Mouse (Mus musculus) midbrain, embryonic 15.5 days (tissue): Measurements from ENCODE around the gene P2rx5. TPM values are rescaled to one million over a fixed set of nuclear protein-coding genes. Genes with fewer than 3 reads are reported as not detected.

Experiments
- ATAC-seq: fragments of 200-750 bp; cut with Nextera tagmentation; replicated peaks from 2 replicates; pipeline ENCODE4 v1.8.0; 2017; ENCODE audit warnings: moderate TSS enrichment
- H3K27ac ChIP-seq: fragments of 300-500 bp; sonication (generic); 2 replicates; pipeline ENCODE4 v1.5.1; 2015; ENCODE audit warnings: mild to moderate bottlenecking, inconsistent platforms
- H3K27me3 ChIP-seq: fragments of 300-500 bp; sonication (generic); replicated peaks from 2 replicates; pipeline ENCODE4 v1.6.1; 2015; ENCODE audit warnings: inconsistent platforms
- H3K36me3 ChIP-seq: fragments of 300-500 bp; sonication (generic); replicated peaks from 2 replicates; pipeline ENCODE4 v1.6.1; 2015; ENCODE audit warnings: inconsistent platforms
- H3K4me1 ChIP-seq: fragments of 300-500 bp; sonication (generic); 2 replicates; pipeline ENCODE4 v1.6.1; 2015; ENCODE audit warnings: inconsistent platforms
- H3K4me2 ChIP-seq: fragments of 300-500 bp; sonication (generic); 2 replicates; pipeline ENCODE4 v1.6.1; 2015; ENCODE audit warnings: inconsistent platforms, mild to moderate bottlenecking, moderate library complexity
- H3K4me3 ChIP-seq: fragments of 300-500 bp; sonication (generic); 2 replicates; pipeline ENCODE4 v1.5.1; 2015; ENCODE audit warnings: mild to moderate bottlenecking, inconsistent platforms
- H3K9ac ChIP-seq: fragments of 300-500 bp; sonication (generic); 2 replicates; pipeline ENCODE4 v1.6.1; 2015; ENCODE audit warnings: mild to moderate bottlenecking, inconsistent platforms
- H3K9me3 ChIP-seq: fragments of 300-500 bp; sonication (generic); 2 replicates; pipeline ENCODE4 v1.6.1; 2016; ENCODE audit warnings: inconsistent platforms
- WGBS: fragments of 180-500 bp; shearing (Covaris S2); methylation state at CpG from one replicate; pipeline ENCODE4 v1.1.7; 2015; ENCODE audit warnings: mixed read lengths; 5-methylcytosine and 5-hydroxymethylcytosine counted together
- polyA plus RNA-seq: library from polyadenylated mRNA; unstranded; fragments of >200 nt; fragmentation: Nextera tagmentation; extraction: Ambion mirVana; gene quantifications from 2 replicates; pipeline ENCODE4 v1.2.1, GENCODE M21; 2015

Gene P2rx5
- polyA plus RNA-seq, 1 experiment from 2014 or later, result 0.40 TPM

DNA sequence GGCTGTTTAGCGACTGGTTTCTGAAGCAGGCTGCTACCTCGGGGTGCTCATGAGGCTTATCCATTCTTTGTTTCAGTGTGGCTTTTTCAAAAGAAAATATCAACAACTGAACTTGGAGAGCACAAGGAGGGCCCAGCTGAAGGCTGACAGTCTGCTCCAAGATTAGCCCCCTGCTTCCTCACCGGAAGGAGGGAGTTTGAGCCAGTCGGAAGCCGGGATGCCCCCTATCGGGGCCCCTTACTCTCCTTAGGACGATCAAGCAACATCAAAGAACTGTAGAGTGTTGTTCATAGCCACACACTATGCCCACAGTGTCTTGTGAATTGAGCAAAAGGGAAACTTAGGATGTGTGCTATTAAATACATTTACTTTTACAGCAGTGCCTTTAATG lies 13.3 kb upstream of the P2rx5 start:
- Histone ChIP-seq H3K36me3 (no peaks in the 10 kb centered on the region), H3K9ac (no peak overlapping the region), H3K4me1 (no peaks in the 10 kb centered on the region), H3K9me3 (no peaks in the 10 kb centered on the region), H3K4me3 (no peak overlapping the region), H3K27ac (no peak overlapping the region), H3K4me2 (no peak overlapping the region), H3K27me3 (no peaks in the 10 kb centered on the region)
- no peak for ATAC-seq
- WGBS, result 61% methylated on average over 7 of the region's 7 CpGs

DNA sequence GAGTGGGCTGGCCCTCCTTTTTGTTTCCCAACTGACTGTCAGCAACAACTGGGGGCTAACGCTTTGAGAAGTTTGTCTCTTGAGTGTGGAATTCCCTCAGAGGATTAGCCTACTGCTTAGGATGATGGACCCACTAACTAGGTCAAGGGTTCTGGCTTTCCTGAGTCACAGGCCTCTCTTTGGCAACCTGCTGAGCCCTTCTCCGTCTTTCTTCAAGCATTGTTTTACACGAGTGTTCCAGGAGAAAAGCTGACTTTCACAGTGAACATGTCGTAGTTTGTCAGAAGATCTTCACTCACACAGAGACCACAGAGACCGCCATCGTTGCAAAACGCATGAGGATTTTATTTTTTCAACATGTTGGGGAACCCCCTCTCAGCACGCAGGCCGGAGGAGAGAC lies 12.0 kb upstream of the P2rx5 start:
- Histone ChIP-seq H3K27me3 (no peaks in the 10 kb centered on the region), H3K9ac (no peak overlapping the region), H3K4me3 (no peak overlapping the region), H3K27ac (no peak overlapping the region), H3K4me1 (no peaks in the 10 kb centered on the region), H3K4me2 (no peak overlapping the region), H3K36me3 (no peaks in the 10 kb centered on the region), H3K9me3 (no peaks in the 10 kb centered on the region)
- 70% methylated on average over 9 of the region's 9 CpGs for WGBS
- no peak for ATAC-seq

DNA sequence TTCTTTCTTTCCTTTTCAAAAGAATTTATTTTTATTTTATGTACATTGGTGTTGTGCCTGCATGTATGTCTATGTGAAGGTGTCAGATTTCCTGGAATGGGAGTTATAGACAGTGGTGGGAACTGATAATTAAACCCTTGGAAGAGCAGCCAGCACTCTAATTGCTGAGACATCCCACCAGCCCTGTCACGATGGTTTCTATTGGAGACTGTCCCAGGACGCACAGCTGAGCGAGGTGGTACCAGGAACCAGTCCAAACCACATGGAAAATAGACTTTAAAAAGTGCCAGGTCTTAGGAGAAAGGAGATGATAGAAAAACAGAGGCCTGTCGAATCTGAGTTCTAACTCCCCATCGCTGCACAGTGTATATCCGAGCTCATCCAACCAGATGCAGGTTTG lies 5.2 kb upstream of the P2rx5 start:
- 76% methylated on average over 6 of the region's 6 CpGs for WGBS
- ATAC-seq, result no peak

DNA sequence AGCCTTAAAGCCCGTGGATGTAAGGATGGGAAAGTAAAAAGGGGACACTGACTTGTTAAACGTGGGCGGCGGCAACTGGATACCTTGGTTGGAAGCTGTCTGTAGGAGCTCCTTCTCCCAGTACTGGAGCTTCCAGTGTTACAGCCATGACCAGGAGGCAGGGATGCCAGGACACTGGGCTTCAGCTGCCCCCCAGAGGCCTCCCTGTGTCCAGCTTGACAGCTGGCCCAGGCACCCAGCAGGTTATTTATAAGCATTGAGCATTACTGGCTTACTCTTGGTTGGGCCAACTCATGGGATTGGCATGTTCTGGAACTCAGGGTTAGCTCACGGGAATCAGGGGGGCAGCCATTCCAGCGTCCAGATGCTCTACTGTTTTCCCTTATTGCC lies 585 bp downstream of the P2rx5 start:
- WGBS, result 29% methylated on average over 6 of the region's 6 CpGs
- Histone ChIP-seq H3K9me3 (no peaks in the 10 kb centered on the region), H3K27ac (no peak overlapping the region), H3K9ac (no peak overlapping the region; the same call in 1 of the 2 replicates), H3K36me3 (no peaks in the 10 kb centered on the region), H3K4me1 (peaks cover 11% of the 10 kb centered on the region; the same call in 1 of the 2 replicates), H3K4me3 (peak overlapping the region; percentile 43), H3K27me3 (peaks cover 20% of the 10 kb centered on the region), H3K4me2 (peak overlapping the region; percentile 89)
- ATAC-seq, result no peak

More for the DNA sequence above, 5.2 kb upstream of the P2rx5 start:
- peaks cover 8% of the 10 kb centered on the region for H3K27me3 ChIP-seq
- H3K9ac ChIP-seq, result no peak overlapping the region
- no peak overlapping the region for H3K4me2 ChIP-seq
- no peak overlapping the region for H3K27ac ChIP-seq
- no peaks in the 10 kb centered on the region for H3K9me3 ChIP-seq
- no peak overlapping the region for H3K4me3 ChIP-seq
- no peaks in the 10 kb centered on the region for H3K36me3 ChIP-seq
- H3K4me1 ChIP-seq, result peaks cover 1% of the 10 kb centered on the region; the same call in 1 of the 2 replicates

DNA sequence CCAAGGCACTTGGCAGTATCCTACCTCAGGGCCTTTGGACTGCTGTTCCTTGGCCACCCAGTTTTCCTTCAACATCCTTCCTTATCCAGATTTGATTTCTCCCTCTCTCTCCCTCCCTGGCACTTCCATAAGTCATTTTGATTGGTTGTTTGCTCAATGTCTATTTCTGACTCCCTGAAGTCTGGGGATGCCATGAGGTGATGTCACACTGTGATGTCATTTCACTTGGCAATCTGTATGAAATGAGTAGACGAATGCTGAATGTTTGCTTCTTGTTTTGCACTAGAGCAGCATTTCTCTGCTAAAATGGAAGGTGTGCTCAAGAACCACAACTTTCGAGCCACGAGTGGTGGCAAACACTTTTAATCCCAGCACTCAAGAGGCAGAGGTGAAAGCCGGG lies 1.4 kb downstream of the P2rx5 start:
- Histone ChIP-seq H3K27ac (no peak overlapping the region), H3K4me2 (no peak overlapping the region), H3K27me3 (peaks cover 20% of the 10 kb centered on the region), H3K9me3 (no peaks in the 10 kb centered on the region), H3K4me1 (peaks cover 11% of the 10 kb centered on the region; the same call in 1 of the 2 replicates), H3K4me3 (no peak overlapping the region), H3K36me3 (no peaks in the 10 kb centered on the region), H3K9ac (no peak overlapping the region)
- ATAC-seq, result no peak
- 86% methylated on average over 4 of the region's 4 CpGs for WGBS

DNA sequence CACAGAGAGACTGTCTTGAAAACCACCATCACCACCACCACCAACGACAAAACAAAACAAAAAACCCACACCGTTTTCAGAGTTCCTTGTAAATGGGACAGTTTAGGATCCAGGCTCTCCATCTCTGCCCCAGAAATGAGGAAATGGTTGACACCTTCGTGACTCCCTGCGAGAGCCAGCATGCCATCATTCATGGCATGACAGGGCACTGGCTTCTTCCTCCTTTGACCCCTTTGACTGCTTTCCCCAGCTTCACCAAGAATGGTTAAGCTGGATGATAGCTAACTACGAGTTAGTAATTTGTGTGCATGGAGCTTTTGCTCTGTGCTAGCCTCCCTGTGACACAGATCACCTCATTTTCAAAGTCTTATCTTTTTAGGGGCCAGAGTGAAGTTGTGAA lies 2.1 kb downstream of the P2rx5 start:
- Histone ChIP-seq H3K9me3 (no peaks in the 10 kb centered on the region), H3K27me3 (peaks cover 20% of the 10 kb centered on the region), H3K9ac (no peak overlapping the region), H3K4me3 (no peak overlapping the region), H3K27ac (no peak overlapping the region), H3K36me3 (no peaks in the 10 kb centered on the region), H3K4me2 (no peak overlapping the region), H3K4me1 (peaks cover 11% of the 10 kb centered on the region; the same call in 1 of the 2 replicates)
- WGBS, result 83% methylated on average over 5 of the region's 5 CpGs
- ATAC-seq, result no peak

DNA sequence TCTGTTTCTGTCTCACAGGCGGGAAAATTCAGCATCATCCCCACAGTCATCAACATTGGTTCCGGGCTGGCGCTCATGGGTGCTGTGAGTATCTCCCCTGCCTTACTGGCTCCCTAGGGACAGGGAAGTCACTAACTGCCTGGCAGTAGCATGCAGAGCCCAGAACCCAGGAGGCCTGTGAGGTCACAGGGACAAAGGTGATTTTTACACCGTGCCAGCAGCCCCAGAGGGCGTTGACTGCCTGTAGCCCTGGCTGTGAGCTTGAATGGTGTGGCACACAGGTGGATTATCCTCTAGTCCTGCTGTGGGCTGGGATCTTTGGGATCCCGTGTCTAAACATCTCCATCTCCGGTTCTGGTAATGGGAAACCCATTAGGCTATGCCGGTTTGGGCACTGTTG lies 7.8 kb downstream of the P2rx5 start:
- WGBS, result 83% methylated on average over 8 of the region's 8 CpGs
- Histone ChIP-seq H3K36me3 (no peaks in the 10 kb centered on the region), H3K27me3 (no peaks in the 10 kb centered on the region), H3K9me3 (no peaks in the 10 kb centered on the region), H3K4me3 (no peak overlapping the region), H3K4me2 (no peak overlapping the region), H3K9ac (no peak overlapping the region), H3K4me1 (no peaks in the 10 kb centered on the region), H3K27ac (no peak overlapping the region)
- no peak for ATAC-seq

DNA sequence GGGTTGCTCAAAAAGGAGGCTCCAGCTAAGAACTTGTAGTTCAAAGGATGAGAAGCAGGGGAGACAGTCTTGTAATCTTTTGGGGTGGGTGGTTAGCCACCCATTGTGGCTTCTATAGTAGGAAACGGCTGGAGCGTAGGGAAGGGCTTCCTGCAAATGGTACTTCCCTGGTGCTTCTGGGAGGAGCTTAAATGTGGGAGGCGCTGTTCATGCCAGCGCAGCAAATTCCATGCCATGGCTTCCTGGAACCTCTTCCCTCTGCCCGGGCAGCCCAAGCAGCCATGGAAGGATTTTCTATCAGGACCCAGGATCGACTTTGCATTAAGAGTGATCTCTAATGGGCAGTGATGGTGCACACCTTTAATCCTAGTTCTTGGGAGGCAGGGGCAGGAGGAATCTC lies 8.4 kb downstream of the P2rx5 start:
- no peak for ATAC-seq
- 83% methylated on average over 6 of the region's 6 CpGs for WGBS

DNA sequence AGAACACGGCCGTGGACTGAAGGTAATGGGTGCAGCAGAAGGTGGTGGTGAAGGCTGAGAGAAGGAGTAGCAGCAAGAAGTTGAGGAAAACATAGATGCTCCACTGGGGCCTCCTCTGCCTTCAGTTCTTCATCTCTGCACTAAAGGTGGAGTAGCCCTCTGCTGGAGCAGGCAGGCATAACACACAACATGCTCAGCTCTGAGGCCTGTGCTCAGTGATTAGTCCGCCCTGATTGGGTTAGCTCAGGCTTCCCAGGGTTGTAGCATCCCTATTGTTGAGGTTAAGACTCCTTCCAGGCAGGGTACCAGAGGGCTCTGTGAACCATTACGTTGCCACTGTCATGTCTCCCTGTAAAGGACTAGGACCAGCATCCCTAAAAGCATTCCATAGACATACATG lies 9.0 kb downstream of the P2rx5 start:
- no peak for ATAC-seq
- Histone ChIP-seq H3K9ac (no peak overlapping the region), H3K27ac (no peak overlapping the region), H3K4me3 (no peak overlapping the region), H3K9me3 (no peaks in the 10 kb centered on the region), H3K4me1 (0 out of 2 replicates have a peak, but pooled peaks cover under 1% of the 10 kb centered on the region), H3K4me2 (no peak overlapping the region), H3K36me3 (no peaks in the 10 kb centered on the region), H3K27me3 (no peaks in the 10 kb centered on the region)
- WGBS, result 38% methylated on average over 4 of the region's 4 CpGs

More for the DNA sequence above, 8.4 kb downstream of the P2rx5 start:
- Histone ChIP-seq H3K4me1 (no peaks in the 10 kb centered on the region), H3K27ac (no peak overlapping the region), H3K4me3 (no peak overlapping the region), H3K9me3 (no peaks in the 10 kb centered on the region), H3K36me3 (no peaks in the 10 kb centered on the region), H3K9ac (no peak overlapping the region), H3K4me2 (no peak overlapping the region), H3K27me3 (no peaks in the 10 kb centered on the region)

DNA sequence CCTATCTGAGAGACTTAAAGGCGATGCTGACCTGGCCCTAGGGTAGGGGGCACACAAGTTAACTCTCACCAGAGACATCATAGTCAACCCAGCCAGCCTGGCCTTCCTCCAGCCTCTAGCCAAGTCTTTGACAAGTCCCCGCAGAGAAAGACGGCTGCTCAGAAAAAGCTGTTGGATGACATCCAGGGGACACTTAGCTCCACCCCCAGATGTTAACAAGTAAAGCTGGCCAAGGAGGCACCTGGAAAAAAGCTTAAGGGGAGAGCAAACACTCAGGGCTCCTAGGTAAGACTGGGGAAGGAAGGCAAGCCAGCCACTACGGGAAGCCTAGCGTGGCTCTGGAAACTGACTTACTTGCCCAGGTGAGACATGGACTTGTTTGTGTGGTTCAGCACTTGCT lies 12.0 kb downstream of the P2rx5 start:
- Histone ChIP-seq H3K27me3 (no peaks in the 10 kb centered on the region), H3K4me3 (no peak overlapping the region), H3K27ac (no peak overlapping the region), H3K9ac (no peak overlapping the region), H3K36me3 (no peaks in the 10 kb centered on the region), H3K9me3 (no peaks in the 10 kb centered on the region), H3K4me2 (no peak overlapping the region), H3K4me1 (peaks cover 20% of the 10 kb centered on the region)
- no peak for ATAC-seq
- 69% methylated on average over 5 of the region's 5 CpGs for WGBS

DNA sequence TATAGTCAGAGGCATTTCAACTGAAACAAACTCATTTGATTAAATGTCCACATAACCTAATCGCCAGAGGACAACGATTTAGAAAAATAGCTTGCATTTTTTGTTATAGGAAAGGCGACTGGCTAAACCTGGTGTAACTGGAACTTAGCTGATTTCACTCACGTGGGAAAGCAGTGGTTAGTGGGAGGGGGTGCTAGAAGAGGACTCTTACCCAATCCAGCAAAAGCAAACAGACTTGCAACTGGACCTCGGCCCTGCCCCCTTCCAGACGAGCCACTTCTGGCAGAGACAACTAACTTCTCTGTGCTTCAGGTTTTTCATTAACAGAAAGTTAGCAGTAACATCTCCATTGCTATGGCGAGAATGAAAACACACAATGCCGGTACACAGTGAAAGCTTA lies 15.4 kb downstream of the P2rx5 start:
- 54% methylated on average over 8 of the region's 8 CpGs for WGBS
- H3K27ac ChIP-seq, result no peak overlapping the region
- H3K4me2 ChIP-seq, result peak overlapping the region; percentile 82
- H3K27me3 ChIP-seq, result no peaks in the 10 kb centered on the region
- no peak for ATAC-seq
- peak overlapping the region; percentile 96 for H3K4me3 ChIP-seq
- H3K9ac ChIP-seq, result peak overlapping the region; percentile 85
- no peaks in the 10 kb centered on the region for H3K9me3 ChIP-seq
- H3K4me1 ChIP-seq, result peaks cover 38% of the 10 kb centered on the region
- no peaks in the 10 kb centered on the region for H3K36me3 ChIP-seq

DNA sequence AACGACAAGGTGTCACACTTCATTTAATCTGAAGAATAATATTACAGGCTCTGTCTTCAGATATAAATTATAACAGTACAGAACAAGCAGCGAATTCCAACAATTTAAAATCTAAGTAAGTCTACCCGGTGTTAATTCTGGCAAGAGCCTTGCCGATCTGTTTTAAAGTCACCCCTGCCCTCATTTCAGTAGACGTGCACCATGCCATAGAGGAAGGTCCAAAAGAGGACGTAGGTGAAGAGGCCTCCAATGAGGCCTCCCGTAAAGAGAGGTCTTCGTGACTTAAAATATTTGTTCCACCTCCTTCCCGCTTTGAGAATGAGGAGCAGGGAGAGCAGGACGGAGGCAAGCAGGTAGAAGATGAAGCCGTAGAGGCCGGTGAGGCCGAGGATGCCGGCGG lies 16.0 kb downstream of the P2rx5 start:
- Histone ChIP-seq H3K27me3 (no peaks in the 10 kb centered on the region), H3K4me1 (peaks cover 38% of the 10 kb centered on the region), H3K9ac (peak overlapping the region; percentile 85), H3K4me2 (peak overlapping the region; percentile 82), H3K36me3 (no peaks in the 10 kb centered on the region), H3K4me3 (peak overlapping the region; percentile 96), H3K27ac (peak overlapping the region; percentile 88), H3K9me3 (no peaks in the 10 kb centered on the region)
- 0 out of 2 replicates have a peak, but pooled peaks have one; percentile 0 for ATAC-seq
- WGBS, result 2% methylated on average over 15 of the region's 15 CpGs

DNA sequence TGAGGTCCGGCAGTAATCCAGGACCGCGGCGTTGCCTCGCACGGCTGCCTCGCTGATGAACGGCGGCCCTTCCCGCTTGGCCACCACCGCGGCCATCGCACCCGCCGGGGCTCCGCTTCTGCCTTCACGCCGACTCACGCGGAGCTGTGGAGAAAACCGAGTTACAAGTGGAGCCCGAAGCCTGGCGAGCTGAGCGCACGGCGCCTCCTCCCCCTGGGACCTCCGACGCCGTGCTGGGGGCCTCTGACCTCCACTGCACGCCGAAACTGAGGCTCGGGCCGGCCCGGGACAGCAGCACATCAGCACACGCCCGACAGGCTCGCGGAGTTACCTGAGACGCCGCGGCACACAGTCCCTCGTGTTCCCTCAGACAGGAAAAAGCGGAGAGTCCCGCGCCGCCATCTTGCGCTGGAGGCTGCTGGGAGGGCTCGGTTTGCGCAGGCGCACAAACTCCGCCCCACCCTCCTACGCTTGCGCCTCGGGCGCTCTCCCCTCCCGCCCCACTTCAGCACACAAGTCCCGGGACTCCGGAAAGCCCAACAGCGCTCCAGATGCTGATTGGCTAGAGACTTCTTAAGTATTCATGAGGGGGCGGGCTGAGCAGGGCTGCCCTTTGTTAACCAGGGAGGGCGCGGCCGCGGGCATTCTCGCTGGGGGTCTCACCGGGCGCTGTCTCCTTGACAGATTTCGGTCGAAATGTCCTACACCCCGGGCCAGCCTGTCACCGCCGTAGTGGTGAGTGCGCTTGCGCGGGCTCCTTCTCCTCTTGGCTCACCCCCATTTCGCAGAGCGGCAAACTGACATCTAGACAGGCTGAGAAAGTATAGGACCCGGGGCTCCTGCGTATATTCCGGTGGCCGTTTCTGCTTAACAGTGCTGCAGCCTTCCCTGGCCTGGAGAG lies 16.6 kb downstream of the P2rx5 start, which contains the start of the genes Emc6 and Tax1bp3:
TSS of gene Emc6 (minus strand) at position 430 of the 901 bp plus-strand sequence.
TSS of gene Tax1bp3 (plus strand) at position 476 of the 901 bp plus-strand sequence.
- H3K4me3 ChIP-seq, result peak within 1 kb of the TSS; percentile 96
- peak within 1 kb of the TSS; percentile 82 for H3K4me2 ChIP-seq
- H3K9ac ChIP-seq, result peak within 1 kb of the TSS; percentile 85
- peak; percentile 98 for ATAC-seq
- H3K9me3 ChIP-seq, result no peaks in the 10 kb centered on the region
- no peaks in the 10 kb centered on the region for H3K27me3 ChIP-seq
- H3K4me1 ChIP-seq, result peaks cover 38% of the 10 kb centered on the region
- peak within 1 kb of the TSS; percentile 88 for H3K27ac ChIP-seq
- under 1% methylated on average over 81 of the region's 81 CpGs for WGBS
- no peaks in the 10 kb centered on the region for H3K36me3 ChIP-seq
